Comparison of ENCODE assay signal across 33 mouse cellular contexts in genomic region chr6:5734862-5735261, GRCm38 (mm10). TPM values are rescaled to one million over a fixed set of nuclear protein-coding genes. Genes with fewer than 3 reads are reported as not detected.
"Had no signal": no experiment of that assay in that cellular context is flagged by ENCODE, and none has a peak within 500 bp of the region (broad histone marks: within the 10 kb centered on the region; RNA-seq: fewer than 3 reads in every experiment).

No protein-coding gene starts in this region.

- H3K27ac ChIP-seq: heart, adult 2 months; heart, embryonic 10.5 days; heart, embryonic 13.5 days; heart, embryonic 15.5 days; hindbrain, embryonic 10.5 days; hindbrain, embryonic 12.5 days; hindbrain, embryonic 13.5 days; hindbrain, embryonic 14.5 days; hindbrain, embryonic 15.5 days; hindbrain, postnatal 0 days; intestine, embryonic 15.5 days; kidney, postnatal 0 days; layer of hippocampus, adult 2 months; left cerebral cortex, adult 2 months had no signal

- ATAC-seq: hindbrain, embryonic 16.5 days; hindbrain, postnatal 0 days; inflammation-experienced regulatory T-cells, adult 6 months; intestine, embryonic 15.5 days; intestine, embryonic 16.5 days; intestine, postnatal 0 days had no signal

- H3K4me2 ChIP-seq: heart, embryonic 11.5 days; heart, embryonic 12.5 days; heart, embryonic 13.5 days; heart, embryonic 15.5 days; hindbrain, embryonic 12.5 days; hindbrain, embryonic 13.5 days; hindbrain, embryonic 14.5 days; hindbrain, embryonic 15.5 days; intestine, embryonic 15.5 days had no signal

- DNase-seq: heart, adult 2 months; heart, postnatal 10 days; heart, postnatal 14 days; heart, postnatal 36 days; heart, postnatal 4 days; kidney, adult 11 months; kidney, adult 2 months; kidney, adult 9 months; kidney, postnatal 10 days; kidney, postnatal 25 days; kidney, postnatal 36 days; kidney, postnatal 4 days; layer of hippocampus, adult 9-11 months; layer of hippocampus, postnatal 36 days had no signal

- H3K36me3 ChIP-seq: heart, embryonic 10.5 days; heart, embryonic 12.5 days; heart, embryonic 13.5 days; heart, embryonic 15.5 days; hindbrain, embryonic 10.5 days; hindbrain, embryonic 12.5 days; hindbrain, embryonic 13.5 days; hindbrain, embryonic 15.5 days; intestine, embryonic 15.5 days had no signal

- H3K4me3 ChIP-seq: heart, adult 2 months; heart, embryonic 10.5 days; heart, embryonic 12.5 days; heart, embryonic 13.5 days; heart, embryonic 15.5 days; hindbrain, embryonic 10.5 days; hindbrain, embryonic 12.5 days; hindbrain, embryonic 13.5 days; hindbrain, embryonic 15.5 days; intestine, embryonic 15.5 days; layer of hippocampus, adult 2 months; left cerebral cortex, adult 2 months had no signal

- H3K9me3 ChIP-seq: heart, embryonic 10.5 days; heart, embryonic 12.5 days; heart, embryonic 13.5 days; heart, embryonic 15.5 days; hindbrain, embryonic 10.5 days; hindbrain, embryonic 12.5 days; hindbrain, embryonic 13.5 days; hindbrain, embryonic 15.5 days; intestine, embryonic 15.5 days had no signal

- H3K9ac ChIP-seq: heart, embryonic 12.5 days; heart, embryonic 13.5 days; heart, embryonic 15.5 days; hindbrain, embryonic 12.5 days; hindbrain, embryonic 13.5 days; hindbrain, embryonic 14.5 days; hindbrain, embryonic 15.5 days; intestine, embryonic 15.5 days had no signal

- H3K27me3 ChIP-seq: heart, embryonic 12.5 days; heart, embryonic 13.5 days; heart, embryonic 15.5 days; hindbrain, embryonic 12.5 days; hindbrain, embryonic 13.5 days; hindbrain, embryonic 15.5 days; intestine, embryonic 15.5 days had no signal

- H3K4me1 ChIP-seq: heart, embryonic 10.5 days; heart, embryonic 12.5 days; heart, embryonic 13.5 days; heart, embryonic 15.5 days; hindbrain, embryonic 10.5 days; hindbrain, embryonic 12.5 days; hindbrain, embryonic 13.5 days; hindbrain, embryonic 15.5 days; intestine, embryonic 15.5 days had no signal

RNA-seq across cellular contexts. Expression of gene Dync1i1, which starts 9.4 kb away (rescaled TPM):
- polyA plus RNA-seq: inflammation-experienced regulatory T-cells, adult 6 months had no signal
